Mouse (Mus musculus): ENCODE results near the gene Mllt1.

GRCm38 (mm10) chr17:56855421-56855820 lies 79.8 kb downstream of the Mllt1 start:
- TF ChIP-seq CTCF (conservative IDR thresholded peaks at IDR 0.05; ENCODE audit: low read length) (no peak), POU5F1 (IDR thresholded peaks at IDR 0.05; ENCODE audit: borderline replicate concordance, low read length) (no peak)
